Mouse (Mus musculus) embryonic fibroblast, embryonic 13.5 days (primary cell): Measurements from ENCODE around the gene Ttc29. TPM values are rescaled to one million over a fixed set of nuclear protein-coding genes. Genes with fewer than 3 reads are reported as not detected.

Source experiments
- H3K27ac ChIP-seq: 2 replicates; pipeline ENCODE4 v1.5.1; 2012; ENCODE audit warnings: low read length, control low read depth, inconsistent platforms; ENCODE audit not compliant: insufficient read depth
- H3K4me1 ChIP-seq: 2 replicates; pipeline ENCODE4 v1.6.1; 2011; ENCODE audit warnings: low read length; ENCODE audit not compliant: control insufficient read depth, insufficient read depth
- H3K4me3 ChIP-seq: 2 replicates; pipeline ENCODE4 v1.5.1; 2011; ENCODE audit warnings: mild to moderate bottlenecking, control low read depth, low read length; ENCODE audit not compliant: insufficient read depth
- CTCF ChIP-seq: IDR thresholded peaks from 2 replicates; pipeline ENCODE4 v1.5.1; 2011; ENCODE audit warnings: mild to moderate bottlenecking, control low read depth, low read length, moderate library complexity, borderline replicate concordance; ENCODE audit not compliant: insufficient read depth
- POLR2A ChIP-seq: IDR thresholded peaks from 2 replicates; pipeline ENCODE4 v1.6.1; 2011; ENCODE audit warnings: low read depth, mild to moderate bottlenecking, control low read depth, low read length, moderate library complexity
- polyA plus RNA-seq: library from polyadenylated mRNA; stranded (reverse); fragments of >200 nt; gene quantifications from 2 replicates; pipeline ENCODE4 v1.2.4, GENCODE M21; 2011; ENCODE audit warnings: low read depth; ENCODE audit not compliant: missing spikeins, insufficient read length

Gene Ttc29
- not detected in 2 replicates for polyA plus RNA-seq

DNA sequence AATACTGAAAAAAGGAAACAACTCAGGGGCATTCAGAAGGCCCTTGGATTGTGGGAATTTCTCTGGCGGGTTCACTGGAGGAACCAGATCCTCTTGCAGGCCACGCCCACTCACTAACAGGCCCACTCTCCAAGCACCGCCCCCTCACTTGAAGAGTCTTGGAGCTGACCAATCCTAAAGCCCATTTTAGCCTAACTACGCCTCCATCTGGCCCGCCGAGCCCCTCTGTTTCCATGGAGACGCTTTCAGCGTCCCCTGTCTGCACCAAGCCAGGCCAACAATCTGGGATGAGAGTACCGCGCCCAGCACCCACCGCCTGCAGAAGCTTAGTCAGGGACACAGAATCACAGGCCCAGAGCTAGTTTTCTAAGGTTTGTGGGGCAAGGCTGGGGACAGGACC lies at the start of gene Ttc29:
TSS of gene Ttc29 (plus strand) at position 224 of the 400 bp plus-strand sequence.
- no peaks in the 10 kb centered on the region for H3K4me1 ChIP-seq
- TF ChIP-seq POLR2A (no peak), CTCF (no peak)
- no peak within 1 kb of the TSS for H3K27ac ChIP-seq
- no peak within 1 kb of the TSS for H3K4me3 ChIP-seq

DNA sequence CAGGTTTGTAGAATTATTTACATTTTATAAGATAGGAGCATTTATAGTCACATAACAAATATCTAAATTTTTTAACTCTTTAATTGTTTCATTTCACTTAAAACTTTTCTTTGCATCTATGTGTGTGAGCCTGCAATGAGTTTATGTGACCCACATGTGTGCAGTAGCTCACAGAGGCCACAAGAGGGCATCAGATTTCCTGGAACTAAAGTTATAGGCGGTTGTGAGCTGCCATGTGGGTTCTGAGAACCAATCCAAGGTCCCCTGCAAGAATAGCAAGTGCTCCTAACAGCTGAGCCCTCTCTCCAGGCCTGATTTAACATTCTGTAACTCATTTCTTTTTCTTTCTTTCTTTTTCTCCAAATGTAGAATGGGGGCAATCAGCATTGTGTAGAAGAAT lies 41.7 kb upstream of the Ttc29 start:
- no peak for TF ChIP-seq CTCF
- Histone ChIP-seq H3K27ac (no peak overlapping the region), H3K4me3 (no peak overlapping the region), H3K4me1 (no peaks in the 10 kb centered on the region)

DNA sequence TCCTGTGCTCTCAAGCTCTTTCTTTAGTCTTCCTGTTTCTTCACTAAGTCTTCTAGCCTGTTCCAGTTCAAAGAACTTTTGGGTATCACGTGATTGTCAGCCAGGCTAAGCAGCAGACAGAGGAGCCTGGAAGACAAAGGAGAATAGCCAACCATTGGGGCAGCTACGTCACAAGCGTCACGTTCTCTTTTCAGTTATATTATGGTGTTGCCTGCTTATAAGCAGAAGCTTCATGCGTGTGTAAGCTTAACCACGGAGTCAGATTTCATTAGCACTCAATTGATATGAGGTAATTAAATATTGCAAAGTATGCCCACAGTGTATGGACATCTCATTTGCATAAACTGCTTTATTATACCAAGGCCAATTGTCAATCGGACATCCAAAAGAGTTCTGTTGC lies 30.4 kb upstream of the Ttc29 start:
- Histone ChIP-seq H3K4me1 (no peaks in the 10 kb centered on the region), H3K27ac (no peak overlapping the region), H3K4me3 (no peak overlapping the region)
- TF ChIP-seq CTCF = no peak
- no peak for TF ChIP-seq POLR2A

DNA sequence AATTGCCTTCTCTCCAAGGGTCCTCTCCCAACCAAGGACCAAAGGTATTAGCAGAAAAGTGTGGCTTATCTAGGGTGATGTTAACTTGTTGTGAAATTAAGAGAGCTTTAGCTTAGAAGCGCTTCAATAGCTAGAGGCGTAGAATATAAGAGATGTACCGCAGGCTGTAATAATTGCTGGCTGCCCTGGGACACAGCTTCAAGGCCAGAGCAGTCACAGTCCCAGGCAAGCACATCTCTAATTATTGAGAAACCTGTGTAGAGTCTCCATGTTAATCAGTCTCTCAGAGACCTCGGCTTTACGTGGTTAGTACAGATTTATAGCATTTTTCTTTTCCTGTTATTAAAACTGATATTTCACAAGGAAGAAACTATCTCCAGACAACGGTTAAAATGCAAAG lies 29.7 kb upstream of the Ttc29 start:
- no peak overlapping the region for H3K27ac ChIP-seq
- TF ChIP-seq CTCF (no peak), POLR2A (no peak)
- H3K4me1 ChIP-seq = no peaks in the 10 kb centered on the region
- no peak overlapping the region for H3K4me3 ChIP-seq

DNA sequence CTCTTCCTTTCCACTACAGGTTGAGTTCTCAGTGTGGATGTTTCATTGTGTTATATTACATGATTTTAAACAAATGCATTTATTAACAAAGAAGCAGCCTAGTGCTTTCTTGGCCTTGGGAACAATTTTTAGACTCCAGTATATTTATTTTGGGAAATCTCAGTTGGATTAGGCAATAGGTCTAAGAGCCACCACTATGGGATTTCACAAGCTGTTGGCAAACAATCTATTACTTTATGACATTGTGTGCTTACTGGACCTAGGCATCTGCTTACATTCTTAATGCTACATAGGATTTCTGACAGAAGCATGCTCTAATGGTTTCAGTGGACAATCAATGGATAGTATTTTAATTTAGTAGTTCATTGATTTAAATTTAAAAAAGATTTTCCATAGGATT lies 26.0 kb upstream of the Ttc29 start:
- Histone ChIP-seq H3K4me1 (no peaks in the 10 kb centered on the region), H3K27ac (no peak overlapping the region), H3K4me3 (no peak overlapping the region)
- TF ChIP-seq POLR2A (no peak), CTCF (no peak)

DNA sequence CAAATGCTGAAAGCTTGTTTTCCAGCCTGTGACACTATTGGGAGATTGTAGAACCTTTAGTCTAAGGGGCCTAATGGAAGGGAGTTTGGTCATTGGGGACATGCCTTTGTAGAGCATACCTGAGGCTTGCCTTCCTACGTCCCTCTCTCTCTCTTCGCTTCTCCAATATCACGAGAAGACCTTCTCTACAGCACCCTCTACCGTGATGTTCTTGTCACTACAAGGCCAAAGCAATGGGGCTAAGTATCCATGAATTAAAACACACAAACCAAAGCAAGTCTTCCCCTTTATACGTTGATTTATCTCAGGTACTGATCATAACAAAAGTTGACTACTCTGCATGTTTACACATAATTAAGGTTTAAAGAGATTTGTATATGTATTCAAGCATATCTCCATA lies 8.9 kb upstream of the Ttc29 start:
- H3K4me3 ChIP-seq = no peak overlapping the region
- H3K4me1 ChIP-seq = no peaks in the 10 kb centered on the region
- TF ChIP-seq POLR2A (no peak), CTCF (no peak)
- H3K27ac ChIP-seq = no peak overlapping the region

DNA sequence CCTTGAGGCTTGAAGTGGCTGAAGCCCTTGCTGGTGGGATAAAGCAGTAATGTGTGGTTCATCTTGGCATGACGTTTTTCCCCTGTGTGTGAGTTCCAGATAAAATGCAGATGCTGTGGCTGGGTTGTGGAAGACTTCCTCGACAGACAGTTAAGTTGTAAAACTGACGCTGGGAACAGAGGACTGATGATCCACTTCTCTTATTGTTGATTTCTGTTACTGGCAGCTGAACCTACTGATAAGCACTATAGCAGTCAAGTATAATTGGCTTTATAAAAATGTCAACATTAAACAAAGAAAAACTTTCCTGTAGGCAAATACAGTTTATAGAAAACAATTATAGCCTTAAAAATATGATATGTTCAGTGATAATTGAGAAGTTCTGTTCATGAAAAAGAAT lies 2.7 kb upstream of the Ttc29 start:
- H3K27ac ChIP-seq = no peak overlapping the region
- TF ChIP-seq POLR2A (no peak), CTCF (no peak)

DNA sequence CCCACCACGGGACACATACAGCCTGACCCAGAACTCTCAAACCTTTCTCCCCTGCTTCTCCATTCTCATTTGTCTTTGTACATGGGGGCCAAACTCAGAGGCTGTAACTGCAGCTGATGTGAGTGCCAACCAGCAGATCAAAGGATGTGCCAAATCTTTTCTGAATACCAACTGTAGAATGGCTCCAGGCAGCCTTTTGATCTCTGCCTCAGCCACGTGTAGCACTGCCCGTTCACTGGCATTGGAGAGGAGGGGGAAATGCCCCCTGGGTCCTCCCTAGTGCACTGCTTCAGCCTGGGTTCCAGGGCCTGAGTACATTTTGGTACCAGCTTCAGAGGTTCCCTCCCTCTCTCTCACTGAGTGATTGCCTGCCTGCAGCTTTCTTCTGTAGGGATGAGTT lies 1.5 kb downstream of the Ttc29 start:
- no peaks in the 10 kb centered on the region for H3K4me1 ChIP-seq
- H3K4me3 ChIP-seq = no peak overlapping the region
- TF ChIP-seq CTCF = no peak
- TF ChIP-seq POLR2A = no peak
- no peak overlapping the region for H3K27ac ChIP-seq

More for the DNA sequence above, 2.7 kb upstream of the Ttc29 start:
- Histone ChIP-seq H3K4me3 (no peak overlapping the region), H3K4me1 (no peaks in the 10 kb centered on the region)

DNA sequence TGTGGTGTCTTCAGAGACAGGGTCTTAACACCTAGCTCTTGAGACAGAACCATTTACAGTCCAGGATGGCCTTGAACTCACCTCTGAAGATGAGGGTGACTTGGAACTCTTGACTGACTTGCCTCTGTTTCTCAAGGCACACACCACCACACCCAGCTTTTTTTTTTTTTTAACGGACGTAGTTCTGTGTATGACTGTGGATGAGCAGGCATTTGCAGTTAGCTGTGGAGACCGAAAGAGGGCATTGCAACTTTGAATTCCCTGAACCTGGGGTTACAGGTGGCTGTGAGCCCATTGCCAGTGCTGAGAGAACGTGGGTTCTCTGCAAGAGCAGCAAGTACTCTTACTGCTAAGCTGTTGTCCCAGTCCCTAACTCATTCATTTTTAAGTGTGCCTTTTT lies 13.0 kb downstream of the Ttc29 start:
- Histone ChIP-seq H3K27ac (no peak overlapping the region), H3K4me3 (no peak overlapping the region), H3K4me1 (no peaks in the 10 kb centered on the region)
- TF ChIP-seq POLR2A = no peak
- no peak for TF ChIP-seq CTCF

DNA sequence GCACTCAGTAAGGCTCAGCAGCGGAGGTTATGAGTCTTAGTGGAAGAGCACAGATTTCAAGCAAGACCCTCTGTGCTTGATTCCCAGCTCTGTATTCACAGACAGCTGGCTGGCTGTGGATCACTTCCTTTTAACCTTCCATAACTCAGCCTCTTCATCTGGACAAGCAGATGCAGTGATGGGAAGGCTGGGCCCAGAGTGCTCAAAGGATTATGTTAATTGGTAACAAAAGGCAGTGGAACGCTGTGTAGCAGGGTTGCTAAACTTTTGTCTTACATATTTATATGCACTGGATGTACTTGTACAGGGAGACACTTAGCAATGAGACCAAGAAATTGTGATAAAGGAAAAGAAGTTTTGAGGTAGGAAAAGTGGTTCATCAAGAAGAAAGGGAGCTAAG lies 17.6 kb downstream of the Ttc29 start:
- H3K4me1 ChIP-seq = no peaks in the 10 kb centered on the region
- H3K4me3 ChIP-seq = no peak overlapping the region
- TF ChIP-seq POLR2A (no peak), CTCF (no peak)
- H3K27ac ChIP-seq = no peak overlapping the region
